Mouse (Mus musculus): ENCODE data around the gene Olfr1294.

Gene Olfr1294

GRCm38 (mm10) chr2:111540191-111540590 lies at the start of gene Olfr1294:
TSS of gene Olfr1294 (minus strand) at chr2:111540291.
- DNase-seq = no peak

GRCm38 (mm10) chr2:111569581-111569980 lies 29.5 kb upstream of the Olfr1294 start, which contains the start of gene Olfr1295:
TSS of gene Olfr1295 (minus strand) at chr2:111569681.
- DNase-seq = no peak

- DNase-seq = no peak
Observed at GRCm38 (mm10) chr2:111524903-111525302, 15.2 kb downstream of the Olfr1294 start, which contains the start of gene Olfr1293-ps. TSS of gene Olfr1293-ps (plus strand) at chr2:111525203.

GRCm38 (mm10) chr2:111517451-111517850 lies 22.6 kb downstream of the Olfr1294 start:
- DNase-seq = no peak

GRCm38 (mm10) chr2:111496880-111497279 lies 43.2 kb downstream of the Olfr1294 start, which contains the start of gene Olfr1291-ps1:
TSS of gene Olfr1291-ps1 (plus strand) at chr2:111497180.
- no peak for DNase-seq

GRCm38 (mm10) chr2:111493729-111494128 lies 46.4 kb downstream of the Olfr1294 start, which contains the start of gene Olfr1290:
TSS of gene Olfr1290 (minus strand) at chr2:111493829.
- no peak for DNase-seq

Measured in thymus, postnatal 14 days (tissue).